ENCODE assay signal across 16 mouse cellular contexts in genomic region chr6:108695844-108696821, GRCm38 (mm10). TPM values are rescaled to one million over a fixed set of nuclear protein-coding genes. Genes with fewer than 3 reads are reported as not detected.
DNase-seq lines count a peak whose midpoint lies in the region; ATAC-seq and TF ChIP-seq lines count a peak whose summit lies in the region.
"Had no signal": no experiment of that assay in that cellular context is flagged by ENCODE, and none has a peak within 500 bp of the region (broad histone marks: within the 10 kb centered on the region; RNA-seq: fewer than 3 reads in every experiment).

No protein-coding gene starts in this region.

- 69% methylated on average over 11 of the region's 11 CpGs for WGBS in heart, embryonic 11.5 days (ENCODE audit: insufficient replicate concordance)

- TF ChIP-seq CTCF in bone marrow macrophage, adult 2 months (IDR thresholded peaks at IDR 0.05; ENCODE audit: low read depth, low read length) = no peak

- no peak overlapping the region for H3K4me2 ChIP-seq in heart, embryonic 11.5 days
- H3K4me2 ChIP-seq: embryonic facial prominence, embryonic 15.5 days; forebrain, embryonic 12.5 days; hindbrain, embryonic 14.5 days; liver, embryonic 11.5 days; neural tube, embryonic 13.5 days had no signal

- no peak for TF ChIP-seq POLR2A in bone marrow macrophage, adult 2 months (IDR thresholded peaks at IDR 0.05; ENCODE audit: borderline replicate concordance, low read depth, low read length)

- H3K4me3 ChIP-seq in heart, embryonic 11.5 days (ENCODE audit: low read depth, low read length) = no peak overlapping the region
- H3K4me3 ChIP-seq in bone marrow macrophage, adult 2 months (ENCODE audit: insufficient read depth, low read length) = no peak overlapping the region
- peak overlapping the region; percentile 29 for H3K4me3 ChIP-seq in megakaryocyte, embryonic 14.5 days (replicated peaks)
- H3K4me3 ChIP-seq: embryonic facial prominence, embryonic 15.5 days; forebrain, embryonic 12.5 days; neural tube, embryonic 13.5 days had no signal

- peak; percentile 93 for DNase-seq in heart, adult 11 months
- peak; percentile 82 to 83 for DNase-seq in spleen, postnatal 36 days (ENCODE audit: low spot score in 2 of 2)
- no peak for DNase-seq in urinary bladder, postnatal 25 days (ENCODE audit: low spot score)
- no peak for DNase-seq in right cerebral cortex, adult 18-20 months
- DNase-seq in heart, adult 8-10 months (ENCODE audit: low spot score) = no peak
- DNase-seq: adrenal gland, adult 2 months; cerebellum, adult 18-20 months had no signal

- H3K27ac ChIP-seq in heart, embryonic 11.5 days (ENCODE audit: low read depth, low read length) = no peak overlapping the region
- H3K27ac ChIP-seq in bone marrow macrophage, adult 2 months (ENCODE audit: insufficient read depth, low read depth, low read length) = peak overlapping the region; percentile 17; the same call in 1 of the 2 replicates
- H3K27ac ChIP-seq: embryonic facial prominence, embryonic 15.5 days; forebrain, embryonic 12.5 days; hindbrain, embryonic 14.5 days; neural tube, embryonic 13.5 days had no signal

- no peak for ATAC-seq in heart, embryonic 11.5 days (replicated peaks; ENCODE audit: insufficient number of reproducible peaks, low FRiP score, low TSS enrichment)
- ATAC-seq: intestine, embryonic 16.5 days had no signal

- no peaks in the 10 kb centered on the region for H3K9me3 ChIP-seq in heart, embryonic 11.5 days (replicated peaks; ENCODE audit: control insufficient read depth, low read length)
- no peaks in the 10 kb centered on the region for H3K9me3 ChIP-seq in megakaryocyte, embryonic 14.5 days
- H3K9me3 ChIP-seq: embryonic facial prominence, embryonic 15.5 days; forebrain, embryonic 12.5 days; neural tube, embryonic 13.5 days had no signal

- no peaks in the 10 kb centered on the region for H3K36me3 ChIP-seq in heart, embryonic 11.5 days (ENCODE audit: control insufficient read depth, insufficient read depth, low read length)
- H3K36me3 ChIP-seq in megakaryocyte, embryonic 14.5 days (replicated peaks; ENCODE audit: low read length) = no peaks in the 10 kb centered on the region
- H3K36me3 ChIP-seq: embryonic facial prominence, embryonic 15.5 days; forebrain, embryonic 12.5 days; neural tube, embryonic 13.5 days had no signal

- H3K9ac ChIP-seq in heart, embryonic 11.5 days (ENCODE audit: low read depth, low read length) = no peak overlapping the region
- H3K9ac ChIP-seq: embryonic facial prominence, embryonic 15.5 days; forebrain, embryonic 12.5 days; hindbrain, embryonic 14.5 days; neural tube, embryonic 13.5 days had no signal

- H3K27me3 ChIP-seq in heart, embryonic 11.5 days (ENCODE audit: control insufficient read depth, insufficient read depth, low read length) = no peaks in the 10 kb centered on the region
- no peaks in the 10 kb centered on the region for H3K27me3 ChIP-seq in megakaryocyte, embryonic 14.5 days (replicated peaks)
- H3K27me3 ChIP-seq: embryonic facial prominence, embryonic 15.5 days; neural tube, embryonic 13.5 days had no signal

- H3K4me1 ChIP-seq in heart, embryonic 11.5 days (ENCODE audit: control insufficient read depth, insufficient read depth, low read length) = peaks cover 12% of the 10 kb centered on the region
- H3K4me1 ChIP-seq in bone marrow macrophage, adult 2 months (ENCODE audit: control insufficient read depth, insufficient read depth, low read length) = peaks cover 20% of the 10 kb centered on the region
- peaks cover 59% of the 10 kb centered on the region for H3K4me1 ChIP-seq in megakaryocyte, embryonic 14.5 days

RNA-seq across cellular contexts. Expression of gene Bhlhe40, which starts 35.7 kb away (rescaled TPM):
- polyA plus RNA-seq in heart, embryonic 11.5 days (2014; fragmentation: Nextera tagmentation; extraction: Ambion mirVana) = 15.2 and 16.2 TPM in 2 replicates
- polyA plus RNA-seq in bone marrow macrophage, adult 2 months (2012; ENCODE audit: insufficient read depth, insufficient read length, missing spikeins) = 1.5 and 2.0 TPM in 2 replicates
- 12.0 and 24.0 TPM in 2 replicates for polyA plus RNA-seq in megakaryocyte, embryonic 14.5 days (2012; ENCODE audit: insufficient read depth, low replicate concordance)
- 10 to 100 TPM; 48.6 to 66.7 (median 51.4) TPM for total RNA-seq in heart, adult 8-10 months (2022)

Comparison
In these comparisons a context has a peak if more than half of its experiments do, and no peak if none do; other contexts are left out.
1. DNase-seq: peak in heart, adult 11 months (single experiment) and spleen, postnatal 36 days (2 of 2); none in urinary bladder, postnatal 25 days (single experiment), right cerebral cortex, adult 18-20 months (single experiment) and heart, adult 8-10 months (single experiment).